Mouse (Mus musculus) midbrain, embryonic 12.5 days (tissue): ENCODE data around the gene Ldlrad3. TPM values are rescaled to one million over a fixed set of nuclear protein-coding genes. Genes with fewer than 3 reads are reported as not detected.

Experiments used
- ATAC-seq: fragments of 200-750 bp; cut with Nextera tagmentation; 2 replicates; pipeline ENCODE4 v1.8.0; 2017; ENCODE audit warnings: low read depth, moderate TSS enrichment, moderate library complexity; ENCODE audit not compliant: low FRiP score
- H3K27ac ChIP-seq: fragments of 300-500 bp; sonication (generic); replicated peaks from 2 replicates; pipeline ENCODE4 v1.5.1; 2016; ENCODE audit warnings: mild to moderate bottlenecking
- H3K27me3 ChIP-seq: fragments of 300-500 bp; sonication (generic); 2 replicates; pipeline ENCODE4 v1.6.1; 2016; ENCODE audit warnings: mild to moderate bottlenecking
- H3K36me3 ChIP-seq: fragments of 300-500 bp; sonication (generic); 2 replicates; pipeline ENCODE4 v1.6.1; 2016
- H3K4me1 ChIP-seq: fragments of 300-500 bp; sonication (generic); 2 replicates; pipeline ENCODE4 v1.6.1; 2016
- H3K4me2 ChIP-seq: fragments of 300-500 bp; sonication (generic); replicated peaks from 2 replicates; pipeline ENCODE4 v1.6.1; 2016; ENCODE audit warnings: mild to moderate bottlenecking, moderate library complexity
- H3K4me3 ChIP-seq: fragments of 300-500 bp; sonication (generic); 2 replicates; pipeline ENCODE4 v1.5.1; 2016; ENCODE audit warnings: mild to moderate bottlenecking
- H3K9ac ChIP-seq: fragments of 300-500 bp; sonication (generic); replicated peaks from 2 replicates; pipeline ENCODE4 v1.6.1; 2016; ENCODE audit warnings: mild to moderate bottlenecking, moderate library complexity
- H3K9me3 ChIP-seq: fragments of 300-500 bp; sonication (generic); 2 replicates; pipeline ENCODE4 v1.6.1; 2016; ENCODE audit warnings: mild to moderate bottlenecking
- WGBS: fragments of 180-500 bp; shearing (Covaris S2); methylation state at CpG from one replicate; pipeline ENCODE4 v1.1.7; 2016; 5-methylcytosine and 5-hydroxymethylcytosine counted together
- polyA plus RNA-seq: library from polyadenylated mRNA; unstranded; fragments of >200 nt; fragmentation: Nextera tagmentation; extraction: Ambion mirVana; gene quantifications from 2 replicates; pipeline ENCODE4 v1.2.1, GENCODE M21; 2016

Ldlrad3 gene
- polyA plus RNA-seq, 1 experiment from 2014 or later, result 58.8 TPM

- no peak overlapping the region for H3K4me3 ChIP-seq
- peaks cover 17% of the 10 kb centered on the region; the same call in 1 of the 2 replicates for H3K4me1 ChIP-seq
- no peak for ATAC-seq
- no peak overlapping the region for H3K4me2 ChIP-seq
- no peak overlapping the region for H3K9ac ChIP-seq
- WGBS, result 87% methylated on average over 6 of the region's 6 CpGs
- no peaks in the 10 kb centered on the region for H3K27me3 ChIP-seq
- 0 out of 2 replicates have a peak overlapping the region, but pooled peaks have one; percentile 6 for H3K27ac ChIP-seq
- no peaks in the 10 kb centered on the region for H3K36me3 ChIP-seq
- H3K9me3 ChIP-seq, result no peaks in the 10 kb centered on the region
These were observed 171.6 kb downstream of the Ldlrad3 start for GRCm38 (mm10) chr2:102014538-102015113.

- no peaks in the 10 kb centered on the region for H3K27me3 ChIP-seq
- H3K36me3 ChIP-seq, result no peaks in the 10 kb centered on the region
- 79% methylated on average over 6 of the region's 6 CpGs for WGBS
- peaks cover 46% of the 10 kb centered on the region for H3K4me1 ChIP-seq
- no peaks in the 10 kb centered on the region for H3K9me3 ChIP-seq
- no peak overlapping the region for H3K27ac ChIP-seq
- H3K4me3 ChIP-seq, result no peak overlapping the region
- H3K4me2 ChIP-seq, result no peak overlapping the region
- no peak overlapping the region for H3K9ac ChIP-seq
- ATAC-seq, result no peak
These were observed 174.7 kb downstream of the Ldlrad3 start for GRCm38 (mm10) chr2:102011311-102011975.

GRCm38 (mm10) chr2:102009766-102010265, 176.4 kb downstream of the Ldlrad3 start:
- no peak overlapping the region for H3K27ac ChIP-seq

GRCm38 (mm10) chr2:102006143-102006542, 180.0 kb downstream of the Ldlrad3 start:
- Histone ChIP-seq H3K9ac (peak overlapping the region; percentile 8; the same call in 1 of the 2 replicates), H3K4me3 (no peak overlapping the region), H3K9me3 (no peaks in the 10 kb centered on the region), H3K36me3 (no peaks in the 10 kb centered on the region), H3K27ac (peak overlapping the region; percentile 97), H3K4me1 (peaks cover 86% of the 10 kb centered on the region), H3K27me3 (no peaks in the 10 kb centered on the region), H3K4me2 (no peak overlapping the region)
- 11% methylated on average over 4 of the region's 4 CpGs for WGBS
- no peak for ATAC-seq

More at GRCm38 (mm10) chr2:102009766-102010265, 176.4 kb downstream of the Ldlrad3 start:
- Histone ChIP-seq H3K4me3 (no peak overlapping the region), H3K9ac (no peak overlapping the region), H3K27me3 (no peaks in the 10 kb centered on the region), H3K36me3 (no peaks in the 10 kb centered on the region), H3K9me3 (no peaks in the 10 kb centered on the region), H3K4me1 (peaks cover 58% of the 10 kb centered on the region), H3K4me2 (no peak overlapping the region)
- WGBS, result 57% methylated on average over 6 of the region's 6 CpGs
- ATAC-seq, result no peak

GRCm38 (mm10) chr2:102005377-102006007, 180.7 kb downstream of the Ldlrad3 start:
- no peaks in the 10 kb centered on the region for H3K9me3 ChIP-seq
- H3K4me3 ChIP-seq, result no peak overlapping the region
- peak overlapping the region; percentile 8 for H3K9ac ChIP-seq
- peak overlapping the region; percentile 97 for H3K27ac ChIP-seq
- H3K36me3 ChIP-seq, result no peaks in the 10 kb centered on the region
- peaks cover 89% of the 10 kb centered on the region for H3K4me1 ChIP-seq
- peak; percentile 38 for ATAC-seq
- no peaks in the 10 kb centered on the region for H3K27me3 ChIP-seq
- peak overlapping the region; percentile 11; the same call in 1 of the 2 replicates for H3K4me2 ChIP-seq
- WGBS, result 23% methylated on average over 8 of the region's 8 CpGs

GRCm38 (mm10) chr2:102003776-102004264, 182.4 kb downstream of the Ldlrad3 start:
- no peaks in the 10 kb centered on the region for H3K9me3 ChIP-seq
- no peak for ATAC-seq
- peaks cover 90% of the 10 kb centered on the region for H3K4me1 ChIP-seq
- H3K36me3 ChIP-seq, result no peaks in the 10 kb centered on the region
- no peaks in the 10 kb centered on the region for H3K27me3 ChIP-seq
- no peak overlapping the region for H3K9ac ChIP-seq
- H3K27ac ChIP-seq, result peak overlapping the region; percentile 97
- H3K4me3 ChIP-seq, result no peak overlapping the region
- 34% methylated on average over 7 of the region's 7 CpGs for WGBS
- peak overlapping the region; percentile 41 for H3K4me2 ChIP-seq

GRCm38 (mm10) chr2:102002974-102003775, 183.0 kb downstream of the Ldlrad3 start:
- 9% methylated on average over 8 of the region's 8 CpGs for WGBS
- peaks cover 88% of the 10 kb centered on the region for H3K4me1 ChIP-seq
- ATAC-seq, result peak; percentile 84
- peak overlapping the region; percentile 97 for H3K27ac ChIP-seq
- no peaks in the 10 kb centered on the region for H3K27me3 ChIP-seq
- no peaks in the 10 kb centered on the region for H3K36me3 ChIP-seq
- peak overlapping the region; percentile 41 for H3K4me2 ChIP-seq
- H3K4me3 ChIP-seq, result no peak overlapping the region
- H3K9ac ChIP-seq, result no peak overlapping the region; the same call in 1 of the 2 replicates
- H3K9me3 ChIP-seq, result no peaks in the 10 kb centered on the region

- Histone ChIP-seq H3K9me3 (no peaks in the 10 kb centered on the region), H3K36me3 (no peaks in the 10 kb centered on the region), H3K4me2 (peak overlapping the region; percentile 41), H3K4me1 (peaks cover 85% of the 10 kb centered on the region), H3K4me3 (no peak overlapping the region), H3K9ac (no peak overlapping the region; the same call in 1 of the 2 replicates), H3K27me3 (no peaks in the 10 kb centered on the region), H3K27ac (peak overlapping the region; percentile 97)
- 46% methylated on average over 12 of the region's 12 CpGs for WGBS
- peak; percentile 20; the same call in 1 of the 2 replicates for ATAC-seq
These were observed 183.7 kb downstream of the Ldlrad3 start for GRCm38 (mm10) chr2:102002408-102002973.

GRCm38 (mm10) chr2:102001661-102002060, 184.5 kb downstream of the Ldlrad3 start:
- H3K27ac ChIP-seq, result peak overlapping the region; percentile 97
- H3K4me2 ChIP-seq, result peak overlapping the region; percentile 41
- WGBS, result 0% methylated on average over 1 of the region's 1 CpGs
- no peaks in the 10 kb centered on the region for H3K9me3 ChIP-seq
- no peak overlapping the region for H3K9ac ChIP-seq
- ATAC-seq, result no peak
- no peaks in the 10 kb centered on the region for H3K27me3 ChIP-seq
- no peaks in the 10 kb centered on the region for H3K36me3 ChIP-seq
- H3K4me1 ChIP-seq, result peaks cover 81% of the 10 kb centered on the region
- H3K4me3 ChIP-seq, result no peak overlapping the region

GRCm38 (mm10) chr2:101998911-101999572, 187.1 kb downstream of the Ldlrad3 start:
- Histone ChIP-seq H3K27ac (0 out of 2 replicates have a peak overlapping the region, but pooled peaks have one; percentile 22), H3K4me3 (no peak overlapping the region), H3K4me1 (peaks cover 60% of the 10 kb centered on the region)

More at GRCm38 (mm10) chr2:101998911-101999572, 187.1 kb downstream of the Ldlrad3 start:
- Histone ChIP-seq H3K36me3 (no peaks in the 10 kb centered on the region), H3K9ac (no peak overlapping the region), H3K9me3 (no peaks in the 10 kb centered on the region), H3K4me2 (no peak overlapping the region), H3K27me3 (no peaks in the 10 kb centered on the region)
- no peak for ATAC-seq
- 72% methylated on average over 11 of the region's 11 CpGs for WGBS
